Mouse (Mus musculus) liver, postnatal 0 days (tissue): ENCODE data around the gene Plpp2.

ENCODE experiments used
- CTCF ChIP-seq: sonication (generic); IDR thresholded peaks from 2 replicates; pipeline ENCODE4 v1.5.1; 2016; ENCODE audit warnings: antibody characterized with exemption, low read depth
- EP300 ChIP-seq: IDR thresholded peaks from 2 replicates; pipeline ENCODE4 v1.6.1; 2016; ENCODE audit warnings: antibody characterized with exemption, low read depth, mild to moderate bottlenecking

GRCm38 (mm10) chr10:79541522-79541921, 7.9 kb upstream of the Plpp2 start:
- no peak for TF ChIP-seq EP300
- no peak for TF ChIP-seq CTCF
